ENCODE assay signal across 27 mouse cellular contexts in genomic region chr3:139118446-139118845, GRCm38 (mm10). TPM values are rescaled to one million over a fixed set of nuclear protein-coding genes. Genes with fewer than 3 reads are reported as not detected.
DNase-seq lines count a peak whose midpoint lies in the region; ATAC-seq lines count a peak whose summit lies in the region.
"Had no signal": no experiment of that assay in that cellular context is flagged by ENCODE, and none has a peak within 500 bp of the region (broad histone marks: within the 10 kb centered on the region; RNA-seq: fewer than 3 reads in every experiment).

No protein-coding gene starts in this region.

- no peak for ATAC-seq in embryonic facial prominence, embryonic 11.5 days (replicated peaks; ENCODE audit: insufficient number of reproducible peaks, low FRiP score, low TSS enrichment, low read depth)
- no peak for ATAC-seq in kidney, embryonic 14.5 days (ENCODE audit: low FRiP score, low TSS enrichment)
- ATAC-seq: activated CD4-positive, CD25-positive, alpha-beta regulatory T cell, adult 4 months; CD4-positive, CD25-positive, alpha-beta regulatory T cell, adult 4 months; forebrain, embryonic 14.5 days; forebrain, embryonic 16.5 days; Patski had no signal

- H3K4me1 ChIP-seq in embryonic facial prominence, embryonic 11.5 days (ENCODE audit: control insufficient read depth, insufficient read depth, low read length): no peaks in the 10 kb centered on the region
- H3K4me1 ChIP-seq in embryonic facial prominence, embryonic 10.5 days: no peaks in the 10 kb centered on the region
- no peaks in the 10 kb centered on the region for H3K4me1 ChIP-seq in kidney, embryonic 14.5 days (ENCODE audit: control insufficient read depth, insufficient read depth, low read length)
- H3K4me1 ChIP-seq: embryonic facial prominence, embryonic 13.5 days; embryonic facial prominence, embryonic 15.5 days; forebrain, embryonic 10.5 days; forebrain, embryonic 12.5 days had no signal

- no peak overlapping the region for H3K9ac ChIP-seq in embryonic facial prominence, embryonic 11.5 days (replicated peaks; ENCODE audit: low read length)
- H3K9ac ChIP-seq in kidney, embryonic 14.5 days (ENCODE audit: low read depth, low read length): no peak overlapping the region
- H3K9ac ChIP-seq: embryonic facial prominence, embryonic 13.5 days; embryonic facial prominence, embryonic 15.5 days; forebrain, embryonic 12.5 days had no signal

- H3K36me3 ChIP-seq in embryonic facial prominence, embryonic 11.5 days (replicated peaks; ENCODE audit: control insufficient read depth, insufficient read depth, low read depth, low read length): no peaks in the 10 kb centered on the region
- no peaks in the 10 kb centered on the region for H3K36me3 ChIP-seq in embryonic facial prominence, embryonic 10.5 days (replicated peaks)
- H3K36me3 ChIP-seq in kidney, embryonic 14.5 days (ENCODE audit: control insufficient read depth, insufficient read depth, low read length): no peaks in the 10 kb centered on the region
- H3K36me3 ChIP-seq: embryonic facial prominence, embryonic 13.5 days; embryonic facial prominence, embryonic 15.5 days; forebrain, embryonic 10.5 days; forebrain, embryonic 12.5 days; G1E had no signal

- no peak overlapping the region for H3K27ac ChIP-seq in embryonic facial prominence, embryonic 11.5 days (replicated peaks; ENCODE audit: low read depth, low read length)
- no peak overlapping the region for H3K27ac ChIP-seq in embryonic facial prominence, embryonic 10.5 days (replicated peaks)
- no peak overlapping the region for H3K27ac ChIP-seq in kidney, embryonic 14.5 days (ENCODE audit: low read depth, low read length)
- H3K27ac ChIP-seq: embryonic facial prominence, embryonic 13.5 days; embryonic facial prominence, embryonic 15.5 days; forebrain, embryonic 10.5 days; forebrain, embryonic 12.5 days had no signal

- no peak overlapping the region for H3K4me3 ChIP-seq in embryonic facial prominence, embryonic 11.5 days (ENCODE audit: low read depth, low read length)
- no peak overlapping the region for H3K4me3 ChIP-seq in embryonic facial prominence, embryonic 10.5 days
- no peak overlapping the region for H3K4me3 ChIP-seq in kidney, embryonic 14.5 days (ENCODE audit: low read length)
- H3K4me3 ChIP-seq: embryonic facial prominence, embryonic 13.5 days; embryonic facial prominence, embryonic 15.5 days; erythroblast, embryonic 14.5 days; forebrain, embryonic 10.5 days; forebrain, embryonic 12.5 days had no signal

- H3K4me2 ChIP-seq in embryonic facial prominence, embryonic 11.5 days (ENCODE audit: low read depth, low read length): no peak overlapping the region
- no peak overlapping the region for H3K4me2 ChIP-seq in kidney, embryonic 14.5 days (replicated peaks; ENCODE audit: low read depth, low read length)
- H3K4me2 ChIP-seq: embryonic facial prominence, embryonic 13.5 days; embryonic facial prominence, embryonic 15.5 days; forebrain, embryonic 12.5 days had no signal

- peak; percentile 33 for DNase-seq in embryo, embryonic 10.5 days (ENCODE audit: low spot score)
- no peak for DNase-seq in embryo, embryonic 10 days (ENCODE audit: low spot score)
- DNase-seq in embryonic facial prominence, embryonic 11.5 days (ENCODE audit: low spot score): peak; percentile 47
- no peak for DNase-seq in embryonic facial prominence, embryonic 10.5 days (ENCODE audit: low spot score)
- DNase-seq in forelimb bud, embryonic 11.5 days (ENCODE audit: low read depth, low spot score): peak; percentile 53
- DNase-seq: adrenal gland, adult 8-10 months; adrenal gland, postnatal 14 days; adrenal gland, postnatal 36 days; B cell, adult 2 months; cerebellum, adult 11-12 months; cerebellum, adult 2 months; cerebellum, adult 9-10 months; cerebellum, postnatal 10 days; cerebellum, postnatal 36 days had no signal

- no peaks in the 10 kb centered on the region for H3K9me3 ChIP-seq in embryonic facial prominence, embryonic 11.5 days (replicated peaks; ENCODE audit: control insufficient read depth, low read length)
- H3K9me3 ChIP-seq in embryonic facial prominence, embryonic 10.5 days: no peaks in the 10 kb centered on the region
- H3K9me3 ChIP-seq in kidney, embryonic 14.5 days (ENCODE audit: control insufficient read depth, low read length): no peaks in the 10 kb centered on the region
- H3K9me3 ChIP-seq: embryonic facial prominence, embryonic 13.5 days; embryonic facial prominence, embryonic 15.5 days; forebrain, embryonic 10.5 days; forebrain, embryonic 12.5 days; G1E had no signal

- H3K27me3 ChIP-seq in embryonic facial prominence, embryonic 11.5 days (ENCODE audit: control insufficient read depth, insufficient read depth, low read length): no peaks in the 10 kb centered on the region
- no peaks in the 10 kb centered on the region for H3K27me3 ChIP-seq in embryonic facial prominence, embryonic 10.5 days (replicated peaks; ENCODE audit: low read depth, poor library complexity, severe bottlenecking)
- H3K27me3 ChIP-seq in kidney, embryonic 14.5 days (ENCODE audit: control insufficient read depth, insufficient read depth, low read length): no peaks in the 10 kb centered on the region
- H3K27me3 ChIP-seq: CH12.LX; embryonic facial prominence, embryonic 13.5 days; embryonic facial prominence, embryonic 15.5 days; forebrain, embryonic 12.5 days had no signal

RNA-seq across cellular contexts. Expression of gene Rap1gds1, which starts 43.4 kb away (rescaled TPM):
- polyA plus RNA-seq in embryonic facial prominence, embryonic 11.5 days (2014; fragmentation: Nextera tagmentation; extraction: Ambion mirVana): 58.2 and 59.4 TPM in 2 replicates
- polyA plus RNA-seq in embryonic facial prominence, embryonic 10.5 days (2016; fragmentation: Nextera tagmentation; extraction: Ambion mirVana): 61.0 and 67.3 TPM in 2 replicates
- polyA plus RNA-seq in kidney, embryonic 14.5 days (2014; fragmentation: Nextera tagmentation; extraction: Ambion mirVana): 30.4 and 62.3 TPM in 2 replicates

Comparison
In these comparisons a context has a peak if more than half of its experiments do, and no peak if none do; other contexts are left out.
1. DNase-seq: peak in embryo, embryonic 10.5 days (single experiment), embryonic facial prominence, embryonic 11.5 days (single experiment) and forelimb bud, embryonic 11.5 days (single experiment); none in embryo, embryonic 10 days (single experiment) and embryonic facial prominence, embryonic 10.5 days (single experiment).